Mouse (Mus musculus) T-cell, adult 2 months (primary cell): Measurements from ENCODE around the gene Rnf20.
"Not testable (repeated sequence)": the region's sequence is repeated elsewhere in the genome, so short reads cannot be mapped to it uniquely, and the experiment has no call there.

ENCODE experiments used
- DNase-seq: peaks from one replicate; pipeline ENCODE4 v3.0.0; 2022; ENCODE audit warnings: low spot score

Rnf20 gene

DNA sequence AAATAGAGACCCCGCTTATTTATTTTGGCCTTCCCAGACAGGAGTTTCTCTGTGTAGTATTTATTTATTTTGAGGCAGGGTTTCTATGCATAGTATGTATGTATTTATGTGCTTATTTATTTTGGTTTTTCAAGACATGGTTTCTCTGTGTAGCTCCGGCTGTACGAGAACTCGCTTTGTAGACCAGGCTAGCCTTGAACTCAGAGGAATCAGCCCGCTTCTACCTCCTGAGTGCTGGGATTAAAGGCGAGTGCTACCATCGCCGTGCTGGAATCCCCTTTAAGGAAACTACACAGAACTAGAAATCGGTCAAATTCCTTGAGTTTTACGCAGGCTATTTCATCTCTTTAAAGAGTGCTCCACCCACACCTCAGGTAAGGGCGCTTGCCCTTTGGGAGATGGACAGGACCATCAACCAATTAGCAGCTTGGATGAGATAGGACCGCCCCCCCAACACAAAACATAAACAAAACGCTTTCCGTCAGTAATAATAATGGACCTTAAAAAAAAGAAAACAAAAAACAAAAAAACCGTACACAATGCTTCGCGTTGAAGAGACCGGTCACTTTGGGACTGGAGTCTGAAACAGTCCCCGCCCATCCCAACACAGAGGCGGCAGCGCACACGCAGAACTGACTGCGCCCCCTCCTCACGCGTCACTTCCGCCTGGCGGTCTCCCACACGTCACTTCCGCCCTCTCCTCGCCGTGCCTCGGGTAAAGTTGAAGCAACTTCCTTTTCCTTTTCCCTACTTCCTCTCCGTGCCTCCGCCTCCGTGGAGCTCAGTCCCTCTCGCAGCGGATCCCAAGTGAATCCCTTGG lies at the start of gene Rnf20:
TSS of gene Rnf20 (plus strand) at position 688 of the 820 bp plus-strand sequence.
- DNase-seq = peak; percentile 94

DNA sequence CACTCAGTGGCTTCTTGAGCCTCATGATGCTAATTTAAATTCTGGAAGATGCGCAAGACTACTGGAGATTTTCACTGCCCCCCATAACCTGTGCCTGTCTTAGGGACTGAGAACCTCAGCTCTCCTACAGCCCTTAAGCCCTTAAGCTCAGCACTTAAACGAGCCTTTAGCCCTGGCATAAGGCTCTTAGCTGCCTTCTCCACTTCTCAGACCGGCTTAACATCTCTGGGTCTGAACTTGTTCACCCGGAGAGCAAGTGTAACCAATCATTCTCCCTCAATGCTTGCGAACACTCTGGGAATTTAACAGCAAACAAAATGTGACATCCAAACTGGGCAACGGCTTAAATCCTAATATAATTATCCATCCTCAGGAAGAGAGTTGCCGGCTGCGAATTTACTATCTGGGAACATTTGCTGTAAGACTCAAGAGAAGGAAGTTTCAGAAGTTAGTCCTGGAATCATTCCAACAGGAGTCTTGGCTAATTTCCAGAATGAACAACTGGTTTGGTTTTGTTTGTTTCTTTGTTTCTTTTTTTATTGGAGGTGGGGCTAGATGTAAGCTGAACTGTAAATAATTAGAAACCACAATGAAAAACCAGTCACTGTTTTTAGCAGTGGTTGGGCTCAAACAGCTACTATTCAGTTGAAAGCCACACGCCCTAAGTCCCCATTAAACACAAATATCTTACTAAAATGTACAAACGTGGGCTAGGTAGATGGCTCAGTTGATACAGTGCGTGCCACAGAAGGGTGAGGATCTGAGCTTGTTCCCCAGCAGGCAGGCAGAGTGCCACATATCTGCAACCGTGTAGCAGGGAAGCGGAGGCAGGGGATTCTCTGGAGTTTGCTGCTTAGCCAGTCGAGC lies 47.6 kb upstream of the Rnf20 start:
- DNase-seq = no peak

DNA sequence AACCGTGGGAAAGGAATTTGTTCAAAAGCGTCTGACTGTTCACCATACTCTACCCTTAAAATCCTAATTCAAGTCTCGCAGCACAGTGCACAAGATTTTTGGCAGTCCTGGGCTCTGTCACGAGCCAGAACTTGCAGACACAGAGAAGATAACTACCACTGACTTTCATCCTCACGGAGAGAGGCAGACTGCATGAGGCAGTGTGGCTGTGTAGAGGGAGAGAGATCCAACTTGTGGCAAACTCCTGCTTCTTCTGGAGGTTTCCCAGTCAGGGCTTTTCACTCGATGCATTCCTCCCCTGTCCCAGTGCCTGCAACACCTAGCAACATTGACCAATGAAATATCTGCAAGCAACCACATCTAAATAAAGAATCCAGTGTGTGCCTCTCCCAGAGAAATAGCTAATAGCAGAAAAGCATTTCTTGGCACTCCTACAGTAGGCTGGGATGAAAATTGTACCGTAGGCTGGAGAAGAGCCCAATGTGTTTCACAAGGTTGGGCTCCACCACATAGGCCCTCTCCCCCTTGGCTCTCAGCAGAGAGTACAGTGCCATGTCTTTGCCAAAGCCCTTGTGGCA lies 46.2 kb upstream of the Rnf20 start:
- no peak for DNase-seq

DNA sequence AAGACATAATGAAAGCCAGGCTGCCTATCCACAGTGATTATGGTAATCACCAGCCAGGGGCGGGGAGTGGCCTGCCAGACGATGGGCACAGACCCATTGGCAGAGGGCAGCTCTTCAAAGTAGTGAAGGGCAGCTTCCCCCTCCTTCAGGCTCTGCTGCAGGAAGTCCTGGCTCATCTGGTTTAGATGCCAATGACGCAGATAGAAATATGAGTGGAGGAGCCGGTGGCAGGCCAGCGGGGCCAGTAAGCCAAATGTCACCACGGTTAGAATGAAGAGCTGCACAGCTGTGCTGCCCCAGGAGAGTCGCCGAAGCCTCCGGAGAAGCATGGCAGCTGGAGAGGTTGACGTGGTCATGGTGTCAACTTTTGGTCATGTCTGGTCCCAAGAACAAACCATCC lies 45.0 kb upstream of the Rnf20 start:
- no peak for DNase-seq

DNA sequence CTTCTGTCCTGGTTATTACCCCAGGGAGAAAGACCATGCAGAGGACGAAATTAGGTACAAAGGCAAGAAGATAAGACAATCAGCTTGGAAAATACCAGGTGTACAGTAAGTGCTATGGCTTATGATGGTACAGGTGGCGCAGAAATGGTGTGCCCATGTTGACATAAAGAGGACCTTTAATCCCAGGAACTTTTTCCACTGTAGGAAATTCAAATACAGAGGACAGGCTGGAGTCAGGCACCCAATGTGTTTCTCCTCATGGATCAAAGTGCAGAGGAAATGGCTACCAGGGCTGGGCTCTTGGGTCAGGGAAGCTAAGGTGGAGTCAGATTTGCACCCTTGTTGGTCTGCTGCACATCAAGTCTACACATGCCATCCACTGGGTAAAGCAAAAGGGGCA lies 41.7 kb upstream of the Rnf20 start:
- DNase-seq = no peak

DNA sequence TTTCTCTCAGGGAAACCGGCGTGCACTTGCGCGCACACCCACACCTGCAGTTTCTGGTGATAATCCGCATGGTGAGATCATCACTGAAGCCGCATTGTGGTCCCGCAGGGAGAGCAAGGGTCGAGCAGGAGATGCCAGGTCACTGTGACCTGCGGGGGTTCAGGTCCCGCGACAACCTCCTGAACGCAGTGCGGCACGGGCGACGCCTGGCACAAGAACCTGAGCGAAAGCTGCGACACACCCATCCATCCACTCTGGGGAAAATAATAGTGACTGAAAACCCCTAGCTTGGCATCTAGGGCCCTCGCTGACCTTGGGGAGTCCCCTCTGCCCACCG lies 35.0 kb upstream of the Rnf20 start:
- DNase-seq = no peak

DNA sequence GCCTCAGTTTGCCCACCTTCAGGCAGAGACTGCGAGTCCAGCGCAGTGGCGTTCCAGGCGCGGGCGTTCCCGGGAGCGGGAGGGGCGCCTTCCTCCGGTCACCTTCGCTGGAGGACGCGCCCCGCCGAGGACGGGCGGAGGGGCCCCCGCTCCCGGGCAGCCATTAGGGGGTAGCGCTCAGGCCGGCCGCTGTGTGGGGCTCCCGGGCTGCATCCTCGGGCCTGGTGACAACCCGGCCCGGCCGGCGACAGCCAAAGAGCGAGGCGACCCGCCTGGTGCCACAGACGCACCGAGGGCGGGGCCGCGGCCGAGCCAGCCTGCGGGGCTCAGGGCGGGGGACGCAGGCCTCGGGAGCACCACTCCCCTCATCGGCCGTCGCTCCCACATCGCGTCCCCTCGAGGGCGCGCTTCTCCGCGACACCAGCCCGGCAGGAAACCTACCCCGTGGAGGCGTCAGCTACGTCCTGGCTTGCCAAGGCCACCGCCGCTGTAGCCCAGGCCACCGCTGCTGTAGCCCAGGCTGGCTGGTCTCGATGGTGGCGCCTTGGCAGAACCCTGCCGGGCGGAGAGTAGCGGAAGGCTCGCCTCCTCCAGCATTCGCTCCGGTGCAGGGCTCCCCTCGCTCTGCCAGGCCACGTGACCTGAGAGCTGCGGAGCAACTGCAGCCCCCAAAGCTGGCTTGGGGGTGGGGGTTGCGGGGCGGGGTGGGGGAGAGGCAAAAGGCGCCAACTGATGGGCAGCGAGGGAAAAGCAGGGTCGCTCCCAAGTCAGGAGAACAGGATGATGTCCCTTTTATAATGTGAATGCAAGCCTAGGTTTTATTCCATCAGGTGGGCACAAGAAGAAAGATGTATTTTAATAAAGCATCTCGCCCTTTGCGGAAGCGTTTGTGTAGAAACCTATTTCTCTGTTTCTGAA lies 34.4 kb upstream of the Rnf20 start, which contains the start of gene Tmem246:
TSS of gene Tmem246 (minus strand) at position 694 of the 918 bp plus-strand sequence.
- DNase-seq = no peak

DNA sequence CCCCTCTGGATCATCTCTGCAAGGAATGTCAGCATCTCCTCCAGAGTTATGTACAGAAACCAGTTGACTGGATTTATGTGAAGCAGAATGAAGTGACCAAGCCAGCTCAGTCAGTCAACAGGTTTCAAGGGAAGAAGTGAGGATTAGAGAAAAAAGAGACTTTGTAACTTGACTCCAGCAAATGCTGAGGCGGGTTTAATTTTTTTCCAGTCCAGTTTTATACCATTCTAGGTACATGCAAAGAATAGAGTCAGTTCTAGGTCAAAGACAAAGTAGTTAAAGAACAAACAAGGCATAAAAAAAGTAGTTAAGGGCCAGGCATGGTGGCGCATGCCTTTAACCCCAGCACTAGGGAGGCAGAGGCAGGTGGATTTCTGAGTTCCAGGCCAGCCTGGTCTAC lies 28.6 kb upstream of the Rnf20 start:
- DNase-seq = no peak

DNA sequence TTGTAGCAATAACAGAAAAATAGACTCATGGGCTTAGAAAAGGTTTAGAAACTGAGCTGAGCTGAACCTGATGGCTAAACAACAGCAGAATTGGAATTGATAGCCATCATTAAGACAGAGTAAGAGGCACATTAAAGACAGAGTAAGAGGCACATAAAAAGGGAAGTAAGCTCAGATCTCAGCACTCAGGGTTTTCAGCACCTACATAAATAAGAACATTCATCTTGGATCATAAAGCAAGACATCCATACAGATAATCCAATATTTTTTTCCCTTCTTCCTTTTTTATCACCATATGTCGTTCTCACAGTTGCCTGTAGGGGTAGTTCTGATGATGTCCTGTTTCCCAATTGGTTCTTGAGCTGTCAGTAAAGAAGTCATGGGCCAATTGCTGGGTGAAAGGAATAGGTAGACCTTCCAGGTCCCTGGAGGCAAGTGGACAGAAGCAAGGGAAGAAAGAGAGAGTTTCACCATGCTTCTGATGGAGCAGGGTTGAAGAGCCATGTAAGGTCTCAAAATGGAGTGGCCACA lies 27.7 kb upstream of the Rnf20 start:
- no peak for DNase-seq

DNA sequence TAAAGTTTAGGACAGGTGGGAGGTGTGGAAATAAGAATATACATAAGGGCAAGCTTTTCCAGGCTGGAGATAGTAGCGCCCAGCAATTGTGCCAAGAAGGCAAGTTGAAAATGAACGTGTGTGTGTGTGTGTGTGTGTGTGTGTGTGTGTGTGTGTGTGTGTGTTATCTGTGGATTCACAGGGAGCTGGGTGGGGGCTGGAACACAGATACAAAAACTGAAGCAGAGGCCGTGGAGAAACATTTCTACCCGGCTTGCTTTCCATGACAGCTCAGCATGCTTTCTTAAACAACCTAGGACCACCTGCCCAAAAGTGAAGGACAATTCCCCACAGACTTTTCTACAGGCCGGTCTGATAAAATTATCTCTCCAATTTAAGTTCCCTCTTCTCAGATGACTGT lies 27.2 kb upstream of the Rnf20 start:
- DNase-seq = no peak

DNA sequence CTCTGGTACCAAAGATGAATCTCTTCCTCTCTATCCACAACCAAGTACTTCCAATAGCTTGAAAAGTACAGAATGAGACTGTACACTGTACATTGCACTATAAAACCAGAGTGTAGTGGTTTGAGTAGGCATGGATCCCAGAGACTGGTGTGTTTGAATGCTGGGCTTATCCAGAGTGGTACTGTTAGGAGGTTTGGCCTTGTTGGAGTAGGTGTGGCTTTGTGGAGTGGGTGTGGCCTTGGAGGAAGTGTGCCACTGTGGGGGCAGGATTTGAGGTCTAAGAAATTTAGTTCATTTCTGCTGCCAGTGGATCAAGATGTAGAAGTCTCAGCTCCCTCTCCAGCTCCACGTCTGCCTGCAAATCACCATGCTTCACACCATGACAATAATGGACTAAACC lies 26.3 kb upstream of the Rnf20 start:
- no peak for DNase-seq

DNA sequence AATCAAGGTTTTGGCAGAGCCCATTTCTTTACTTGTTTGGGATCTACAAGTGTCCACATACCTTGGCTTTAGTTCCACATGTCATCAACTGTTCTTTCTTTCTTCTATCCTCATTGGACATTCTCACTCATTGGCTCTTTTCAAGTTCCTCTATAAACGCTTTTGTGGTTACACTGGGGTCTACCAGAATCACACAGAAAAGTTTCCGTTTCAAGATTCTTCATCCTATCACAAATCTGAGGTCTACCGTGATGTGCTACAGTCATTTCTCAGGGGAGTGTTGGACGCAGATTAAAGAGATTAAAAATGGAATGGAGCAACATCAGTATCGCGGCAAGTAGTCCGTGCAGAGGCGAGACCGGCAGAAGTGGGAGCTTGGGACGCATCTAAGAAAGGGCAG lies 14.9 kb upstream of the Rnf20 start:
- DNase-seq = no peak

DNA sequence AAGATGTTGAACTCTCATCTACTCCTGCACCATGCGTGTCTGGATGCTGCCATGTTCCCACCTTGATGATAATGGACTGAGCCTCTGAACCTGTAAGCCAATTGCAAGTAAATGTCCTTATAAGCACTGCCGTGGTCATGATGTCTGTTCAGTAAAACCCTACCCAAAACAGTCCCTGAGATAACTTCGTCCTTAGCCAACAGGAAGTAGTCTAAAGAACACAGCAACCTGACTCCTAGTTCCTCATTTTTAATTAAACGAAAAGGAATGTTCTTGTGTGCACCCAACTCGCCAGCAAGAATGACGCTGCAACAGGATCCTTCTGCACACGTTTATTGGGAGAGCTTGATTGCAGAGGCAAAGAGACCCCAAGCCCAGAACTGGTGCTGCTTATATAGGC lies 11.9 kb upstream of the Rnf20 start:
- DNase-seq = not testable (repeated sequence)

DNA sequence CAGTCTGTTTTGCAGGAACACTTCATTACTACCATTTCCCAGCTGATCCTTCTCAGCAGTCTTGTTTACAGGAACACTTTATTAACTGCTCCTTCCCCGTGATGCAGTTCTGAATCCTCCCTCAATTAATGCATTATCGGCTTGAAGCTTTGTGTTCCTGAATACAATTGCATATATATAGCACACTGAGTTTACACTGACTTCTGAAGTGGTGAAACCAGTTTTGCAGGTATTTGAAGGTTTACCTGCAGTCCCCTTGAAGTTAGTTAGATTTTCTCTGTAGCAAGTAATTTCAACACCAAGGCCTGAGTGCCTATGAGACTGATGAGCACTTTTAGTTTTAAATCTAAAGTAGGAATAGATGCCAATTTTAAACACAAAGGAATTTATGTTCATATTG lies 9.5 kb upstream of the Rnf20 start:
- DNase-seq = no peak

DNA sequence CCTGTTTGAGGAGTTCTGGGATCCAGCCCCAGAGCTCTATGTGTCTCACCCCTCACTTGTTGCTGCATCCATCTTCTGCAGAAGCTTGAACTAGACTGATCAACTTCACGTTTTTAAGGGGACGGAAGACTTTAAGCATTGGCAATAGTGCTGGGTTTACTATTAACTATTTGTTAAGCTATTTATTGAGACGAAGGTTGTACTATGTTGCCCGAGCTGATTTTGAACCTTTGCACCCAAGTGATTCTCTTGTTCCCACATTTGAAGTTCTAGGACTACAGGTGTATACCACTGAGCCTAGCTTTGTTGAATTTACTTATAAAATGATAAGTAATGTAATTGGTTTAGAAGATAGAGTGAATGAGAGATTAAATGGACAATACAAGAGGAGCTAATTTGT lies 7.9 kb upstream of the Rnf20 start:
- no peak for DNase-seq

DNA sequence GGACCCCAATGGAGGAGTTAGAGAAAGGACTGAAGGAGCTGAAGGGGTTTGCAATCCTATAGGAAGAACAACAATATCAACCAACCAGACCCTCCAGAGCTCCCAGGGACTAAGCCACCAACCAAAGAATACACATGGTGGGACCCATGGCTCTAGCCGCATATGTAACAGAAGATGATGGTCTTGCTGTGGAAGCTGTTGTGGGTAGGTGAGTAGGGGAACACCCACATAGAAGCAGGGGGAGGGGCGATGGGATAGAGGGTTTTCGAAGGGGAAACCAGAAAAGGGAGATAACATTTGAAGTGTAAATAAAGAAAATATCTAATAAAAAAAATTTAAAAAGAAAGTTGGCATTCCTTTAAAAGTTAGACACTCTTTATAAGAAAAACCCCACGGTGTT lies 6.8 kb upstream of the Rnf20 start:
- DNase-seq = not testable (repeated sequence)

DNA sequence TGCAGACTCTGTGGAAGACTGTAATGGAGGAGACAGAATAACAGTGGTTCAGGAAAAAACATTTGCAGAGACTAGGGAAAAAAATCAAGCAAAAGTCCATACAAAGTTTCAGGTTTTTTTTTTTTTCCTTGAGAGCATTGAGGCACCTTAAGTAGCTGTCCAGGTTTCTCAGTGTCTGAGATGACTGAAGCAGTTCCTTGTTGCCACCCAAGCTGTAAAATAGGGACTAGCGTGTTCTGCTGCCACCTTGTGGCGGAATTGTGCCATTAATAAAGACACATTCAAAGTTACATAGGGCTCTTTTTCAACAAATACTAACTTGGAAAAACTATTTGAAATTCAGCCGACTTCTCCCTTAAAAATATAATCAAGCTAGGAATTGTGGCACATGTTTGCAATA lies 4.8 kb upstream of the Rnf20 start:
- DNase-seq = peak; percentile 68

DNA sequence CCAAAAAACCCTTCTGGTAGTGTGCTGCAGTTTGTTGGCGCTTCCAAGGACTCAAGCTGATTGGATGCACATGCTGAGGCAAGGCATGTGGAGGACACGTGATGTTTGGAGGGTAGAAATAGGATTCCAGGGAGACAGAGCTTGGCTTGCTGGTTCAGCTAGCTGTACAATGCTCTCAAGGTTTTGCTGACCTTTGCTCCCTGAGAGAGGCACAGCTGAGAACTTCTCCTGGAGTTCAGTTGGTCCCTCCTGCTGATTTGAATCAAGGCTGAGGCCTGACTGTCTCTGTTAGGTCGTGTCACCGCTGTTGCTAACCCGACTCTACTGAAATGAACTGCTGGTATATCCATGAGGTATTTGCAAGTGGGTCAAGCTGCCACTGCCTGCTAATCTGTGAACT lies 2.9 kb upstream of the Rnf20 start:
- DNase-seq = no peak

DNA sequence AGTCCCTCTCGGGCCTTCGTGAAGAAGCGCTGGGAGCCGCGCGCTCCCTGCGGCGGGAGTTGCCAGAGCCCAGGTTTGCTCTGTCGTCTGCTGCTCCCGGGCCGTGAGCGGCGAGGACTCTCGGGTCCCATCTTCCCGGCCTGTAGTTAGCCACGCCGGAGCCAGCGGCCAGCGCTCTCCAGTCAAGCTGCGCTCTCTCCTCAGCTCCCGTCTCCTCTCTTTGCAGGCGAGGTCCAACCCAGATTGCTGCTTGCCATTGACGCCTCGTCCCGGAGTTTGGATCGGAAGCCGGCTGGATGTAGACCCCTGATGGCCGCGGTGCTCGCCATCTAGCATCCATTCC lies 304 bp downstream of the Rnf20 start:
- no peak for DNase-seq

DNA sequence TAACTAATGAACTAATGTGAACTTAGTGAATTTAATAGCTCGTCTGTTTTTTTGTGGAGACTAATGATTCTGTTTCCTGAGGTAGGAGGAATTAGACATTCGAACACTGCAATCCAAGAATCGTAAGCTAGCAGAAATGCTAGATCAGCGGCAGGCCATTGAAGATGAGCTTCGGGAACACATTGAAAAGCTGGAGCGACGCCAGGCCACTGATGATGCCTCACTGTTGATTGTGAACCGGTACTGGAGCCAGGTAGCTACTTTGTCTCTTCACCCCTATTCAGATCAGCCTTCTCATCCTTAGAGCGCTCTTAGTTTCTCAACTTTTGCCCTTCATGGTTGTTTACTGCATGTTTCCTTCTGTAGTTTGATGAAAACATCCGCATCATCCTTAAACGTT lies 6.0 kb downstream of the Rnf20 start:
- no peak for DNase-seq

DNA sequence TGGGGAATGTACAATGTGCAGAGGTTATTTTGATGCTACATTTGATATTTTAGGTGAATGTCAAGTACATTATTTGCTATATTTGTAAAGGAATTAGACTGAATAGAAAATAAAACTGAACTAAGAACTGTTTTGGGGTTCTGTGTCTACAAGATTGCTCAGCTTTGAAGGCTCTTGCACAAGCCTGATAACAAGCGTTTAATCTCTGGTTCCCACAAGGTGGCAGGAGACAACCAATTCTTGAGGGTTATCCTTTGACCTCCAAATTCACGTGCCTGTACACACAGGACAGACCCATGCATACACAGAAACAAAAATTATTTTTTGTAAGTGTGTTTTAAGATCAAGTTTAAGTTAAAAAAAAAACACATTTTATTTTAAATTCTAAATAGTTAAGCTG lies 8.1 kb downstream of the Rnf20 start:
- no peak for DNase-seq

DNA sequence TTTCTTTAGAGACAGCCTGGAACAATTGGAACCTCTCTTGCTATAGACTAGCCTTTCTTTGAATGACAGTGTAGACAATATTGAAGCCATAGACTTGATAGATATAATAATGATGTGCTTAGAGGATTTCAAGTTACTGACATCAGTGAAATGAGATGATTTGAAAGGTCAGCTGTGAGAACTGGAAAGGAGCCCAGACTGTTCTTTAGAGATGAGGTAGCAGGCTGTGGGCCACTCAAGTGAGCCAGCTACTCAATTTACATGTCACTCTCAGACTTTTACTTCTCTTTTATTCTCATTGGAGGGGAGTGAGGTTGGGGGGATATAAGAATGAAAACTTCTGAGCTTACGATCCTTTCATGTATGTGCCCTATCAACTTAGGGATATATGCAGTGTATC lies 27.6 kb downstream of the Rnf20 start:
- no peak for DNase-seq
